Mouse (Mus musculus): Measurements from ENCODE around the gene Ddx18.

Ddx18 gene

GRCm38 (mm10) chr1:121527600-121528398 lies 40.0 kb downstream of the Ddx18 start:
- DNase-seq (ENCODE audit: low read depth, low spot score): no peak

GRCm38 (mm10) chr1:121527061-121527460 lies 40.7 kb downstream of the Ddx18 start:
- DNase-seq (ENCODE audit: low read depth, low spot score): no peak

DNA sequence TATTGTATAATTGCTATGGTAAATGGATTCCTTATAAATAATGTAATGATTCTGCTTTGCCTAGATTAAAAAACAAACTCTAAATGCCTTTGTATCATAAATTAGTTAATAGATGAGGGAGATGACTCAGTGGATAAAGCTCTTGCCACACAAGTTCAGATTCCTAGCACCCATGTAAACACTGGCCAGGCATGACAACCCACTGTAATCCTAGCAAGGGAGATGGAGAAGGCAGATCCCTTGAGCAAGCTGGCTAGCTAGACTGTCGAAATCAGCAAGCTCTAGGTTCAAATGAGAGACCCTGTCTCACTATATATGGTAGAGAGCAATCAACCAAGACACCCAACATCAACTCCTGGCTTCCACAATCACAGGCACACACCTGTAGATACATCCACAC lies 49.2 kb downstream of the Ddx18 start:
- DNase-seq (ENCODE audit: low read depth, low spot score): no peak

- DNase-seq (ENCODE audit: low read depth, low spot score): no peak
Observed at GRCm38 (mm10) chr1:121511966-121512365, 55.8 kb downstream of the Ddx18 start.

- no peak for DNase-seq (ENCODE audit: low read depth, low spot score)
Observed at GRCm38 (mm10) chr1:121511186-121511585, 56.6 kb downstream of the Ddx18 start.

GRCm38 (mm10) chr1:121510420-121511140 lies 57.2 kb downstream of the Ddx18 start:
- no peak for DNase-seq (ENCODE audit: low read depth, low spot score)

DNA sequence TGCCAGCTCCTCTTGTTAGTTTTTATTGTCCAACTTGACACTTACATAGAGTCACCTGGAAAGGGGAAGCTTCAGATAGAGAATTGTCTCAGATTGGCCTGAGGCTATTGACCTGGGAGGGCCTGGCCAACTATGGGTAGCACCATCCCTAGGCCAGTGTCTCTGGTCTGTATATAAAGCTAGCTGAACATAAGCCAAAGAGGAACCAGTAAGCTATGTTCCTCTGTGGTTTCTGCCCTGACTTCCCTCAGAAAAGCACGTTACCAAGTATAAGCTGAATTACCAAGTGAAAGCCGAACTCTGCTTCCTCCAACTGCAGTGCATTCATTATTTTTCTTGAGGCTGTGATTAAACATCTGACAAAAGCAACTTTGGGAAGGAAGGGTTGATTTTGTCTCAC lies 59.1 kb downstream of the Ddx18 start:
- DNase-seq (ENCODE audit: low read depth, low spot score): no peak
